Mouse (Mus musculus) Muller cell, postnatal 12 days (primary cell): ENCODE measurements at regions not wholly inside any gene's neighbourhood (a gene's known extent, or its start where the extent isn't known, plus 50 kb on each side); places are given as distances from the start of the nearest gene placed in this dataset.

ENCODE experiments used
- DNase-seq: peaks from one replicate; pipeline ENCODE4 v3.0.0-alpha.2; 2015; ENCODE audit errors: inconsistent ontology term

GRCm38 (mm10) chr5:69678268-69678667 lies 86.1 kb upstream of the Gnpda2 start:
- no peak for DNase-seq

- DNase-seq, result peak; percentile 20
Measured at GRCm38 (mm10) chr5:69665555-69665954, 73.4 kb upstream of the Gnpda2 start.

- DNase-seq, result no peak
Measured at GRCm38 (mm10) chr5:69663961-69664360, 71.8 kb upstream of the Gnpda2 start.
